Mouse (Mus musculus) stomach, postnatal 0 days (tissue): ENCODE measurements around the gene Tsen54. TPM values are rescaled to one million over a fixed set of nuclear protein-coding genes. Genes with fewer than 3 reads are reported as not detected.
A peak's percentile ranks its signal among the peaks of the same experiment; 100 is the strongest.

Experiments used
- ATAC-seq: fragments of 200-750 bp; cut with Nextera tagmentation; 2 replicates; pipeline ENCODE4 v1.8.0; 2017; ENCODE audit not compliant: low FRiP score, low TSS enrichment
- DNase-seq: peaks from one replicate; pipeline ENCODE4 v3.0.0-alpha.2; 2016; ENCODE audit warnings: low spot score
- H3K27ac ChIP-seq: fragments of 300-500 bp; sonication (generic); replicated peaks from 2 replicates; pipeline ENCODE4 v1.5.1; 2014; ENCODE audit warnings: mild to moderate bottlenecking, control low read depth
- H3K27me3 ChIP-seq: fragments of 300-500 bp; sonication (generic); 2 replicates; pipeline ENCODE4 v1.6.1; 2014; ENCODE audit warnings: low read length; ENCODE audit not compliant: control insufficient read depth, insufficient read depth
- H3K36me3 ChIP-seq: fragments of 300-500 bp; sonication (generic); 2 replicates; pipeline ENCODE4 v1.6.1; 2014; ENCODE audit warnings: low read length, mixed read lengths; ENCODE audit not compliant: control insufficient read depth, insufficient read depth
- H3K4me1 ChIP-seq: fragments of 300-500 bp; sonication (generic); replicated peaks from 2 replicates; pipeline ENCODE4 v1.6.1; 2014; ENCODE audit warnings: antibody characterized with exemption; ENCODE audit not compliant: control insufficient read depth, insufficient read depth
- H3K4me2 ChIP-seq: fragments of 300-500 bp; sonication (generic); replicated peaks from 2 replicates; pipeline ENCODE4 v1.6.1; 2014; ENCODE audit warnings: low read depth, mild to moderate bottlenecking, control low read depth, moderate library complexity
- H3K4me3 ChIP-seq: fragments of 300-500 bp; sonication (generic); 2 replicates; pipeline ENCODE4 v1.5.1; 2014; ENCODE audit warnings: low read depth, low read length, control low read depth
- H3K9ac ChIP-seq: fragments of 300-500 bp; sonication (generic); 2 replicates; pipeline ENCODE4 v1.6.1; 2014; ENCODE audit warnings: mild to moderate bottlenecking, low read length, control low read depth, mixed read lengths
- H3K9me3 ChIP-seq: fragments of 300-500 bp; sonication (generic); 2 replicates; pipeline ENCODE4 v1.6.1; 2016; ENCODE audit warnings: low read length; ENCODE audit not compliant: control insufficient read depth
- CTCF ChIP-seq: IDR thresholded peaks from 2 replicates; pipeline ENCODE4 v1.5.1; 2016; ENCODE audit warnings: antibody characterized with exemption, low read depth, mild to moderate bottlenecking, moderate library complexity
- EP300 ChIP-seq: optimal IDR thresholded peaks from 2 replicates; pipeline ENCODE3; 2016; ENCODE audit warnings: antibody characterized with exemption
- WGBS: fragments of 180-500 bp; shearing (Covaris S2); extraction: QIAGEN DNeasy Blood & Tissue Kit; methylation state at CpG from one replicate; pipeline ENCODE4 v1.1.7; 2014; 5-methylcytosine and 5-hydroxymethylcytosine counted together
- polyA plus RNA-seq: library from polyadenylated mRNA; unstranded; fragments of >200 nt; fragmentation: Nextera tagmentation; extraction: Ambion mirVana; gene quantifications from 2 replicates; pipeline ENCODE4 v1.2.1, GENCODE M21; 2015

Gene Tsen54
- 18.8 and 20.1 TPM in 2 replicates for polyA plus RNA-seq

DNA sequence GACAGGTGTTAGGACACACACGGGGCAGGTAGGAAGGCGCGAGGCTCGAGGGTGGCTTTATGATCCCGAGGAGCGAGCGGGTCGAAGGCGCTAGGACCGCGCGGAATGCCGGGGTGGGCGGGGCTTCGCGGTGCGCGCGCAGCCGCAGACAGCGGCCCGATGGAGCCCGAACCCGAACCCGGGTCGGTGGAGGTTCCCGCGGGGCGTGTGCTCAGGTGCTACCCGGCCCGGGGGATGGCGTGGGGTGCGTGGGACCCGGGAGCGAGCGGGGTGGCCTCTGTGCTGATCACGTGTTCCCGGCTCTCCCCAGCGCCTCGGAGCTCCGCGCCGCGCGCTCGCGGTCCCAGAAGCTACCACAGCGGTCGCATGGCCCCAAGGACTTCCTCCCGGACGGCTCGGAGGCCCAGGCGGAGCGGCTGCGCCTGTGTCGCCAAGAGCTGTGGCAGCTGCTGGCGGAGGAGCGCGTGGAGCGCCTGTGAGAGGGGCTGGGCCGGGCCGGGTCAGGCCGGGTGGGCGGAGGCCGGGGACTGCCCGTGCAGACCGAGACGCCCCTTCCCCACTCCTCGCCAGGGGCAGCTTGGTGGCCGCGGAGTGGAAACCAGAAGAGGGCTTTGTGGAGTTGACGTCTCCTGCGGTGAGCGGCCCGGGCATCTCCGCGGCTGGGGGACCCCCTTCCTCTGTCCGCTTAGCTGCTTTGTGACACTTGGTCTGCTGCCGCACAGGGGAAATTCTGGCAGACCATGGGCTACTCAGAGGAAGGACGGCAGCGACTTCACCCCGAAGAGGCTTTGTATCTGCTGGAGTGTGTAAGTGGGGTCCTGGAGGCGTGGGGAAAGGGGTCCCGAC lies at the start of gene Tsen54:
TSS of gene Tsen54 (plus strand) at position 120 of the 846 bp plus-strand sequence.
- TF ChIP-seq CTCF (no peak), EP300 (no peak)
- peak; percentile 50 for ATAC-seq
- Histone ChIP-seq H3K4me3 (peak within 1 kb of the TSS; percentile 82), H3K27ac (peak within 1 kb of the TSS; percentile 84), H3K4me1 (peaks cover 12% of the 10 kb centered on the region), H3K4me2 (peak within 1 kb of the TSS; percentile 99), H3K9ac (peak within 1 kb of the TSS; percentile 83), H3K9me3 (no peaks in the 10 kb centered on the region), H3K27me3 (no peaks in the 10 kb centered on the region), H3K36me3 (no peaks in the 10 kb centered on the region; the same call in none of the 2 replicates)
- under 1% methylated on average over 55 of the region's 84 CpGs for WGBS
- DNase-seq = peak; percentile 89

- TF ChIP-seq CTCF (peak; percentile 58), EP300 (peak; percentile 98)
- H3K27me3 ChIP-seq = no peaks in the 10 kb centered on the region
- DNase-seq (peak; percentile 96), ATAC-seq (peak; percentile 96)
- under 1% methylated on average over 32 of the region's 32 CpGs for WGBS
- H3K9me3 ChIP-seq = no peaks in the 10 kb centered on the region
- H3K27ac ChIP-seq = peak within 1 kb of the TSS; percentile 93
- peak within 1 kb of the TSS; percentile 84 for H3K4me3 ChIP-seq
- no peaks in the 10 kb centered on the region for H3K36me3 ChIP-seq
- H3K4me1 ChIP-seq = 0 out of 2 replicates have a peak, but pooled peaks cover 3% of the 10 kb centered on the region
- H3K4me2 ChIP-seq = peak within 1 kb of the TSS; percentile 79
- H3K9ac ChIP-seq = peak within 1 kb of the TSS; percentile 92
These were observed 49.4 kb upstream of the Tsen54 start, which contains the start of gene Tmem94 for GRCm38 (mm10) chr11:115765103-115765606. Tmem94 (plus strand) TSS chr11:115765433.

GRCm38 (mm10) chr11:115765607-115766141 lies 48.9 kb upstream of the Tsen54 start:
- Histone ChIP-seq H3K36me3 (no peaks in the 10 kb centered on the region), H3K4me2 (peak overlapping the region; percentile 79), H3K4me3 (peak overlapping the region; percentile 84), H3K9me3 (no peaks in the 10 kb centered on the region), H3K9ac (peak overlapping the region; percentile 92), H3K27me3 (no peaks in the 10 kb centered on the region), H3K27ac (peak overlapping the region; percentile 93), H3K4me1 (0 out of 2 replicates have a peak, but pooled peaks cover 3% of the 10 kb centered on the region)
- DNase-seq (peak; percentile 60), ATAC-seq (peak; percentile 82)
- TF ChIP-seq EP300 (no peak), CTCF (no peak; the same call in 1 of the 2 replicates)
- under 1% methylated on average over 34 of the region's 34 CpGs for WGBS

DNA sequence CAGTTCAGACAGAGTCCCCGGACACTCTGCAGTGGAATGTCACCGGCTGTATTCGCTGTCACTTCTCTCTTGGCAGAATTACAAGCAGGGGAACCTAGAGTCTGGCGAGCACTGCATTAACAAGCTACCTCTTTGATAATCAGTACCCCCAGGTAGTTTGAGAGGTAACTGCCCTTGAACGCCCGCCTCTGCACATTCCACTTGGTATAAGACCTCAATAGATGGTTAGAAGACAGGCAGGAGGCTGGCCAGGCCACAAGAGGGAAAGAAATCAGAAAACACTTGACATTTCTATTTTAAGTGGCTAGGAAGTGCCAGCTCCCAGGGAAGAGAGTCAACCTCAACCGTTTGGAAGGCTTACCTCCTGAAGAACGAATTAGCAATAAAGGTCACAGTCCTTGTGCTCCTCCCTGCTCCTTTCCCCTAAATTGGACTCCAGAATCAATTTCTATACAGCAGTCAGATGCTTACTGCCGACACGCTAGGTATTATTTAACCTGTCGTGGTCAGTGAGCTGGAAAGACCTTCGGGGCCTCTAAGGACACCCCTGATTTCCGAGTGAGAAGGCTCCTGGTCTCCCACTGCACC lies 48.1 kb upstream of the Tsen54 start:
- 0 out of 2 replicates have a peak, but pooled peaks cover 3% of the 10 kb centered on the region for H3K4me1 ChIP-seq
- no peak for DNase-seq
- no peaks in the 10 kb centered on the region for H3K9me3 ChIP-seq
- ATAC-seq = no peak
- no peak for TF ChIP-seq EP300
- TF ChIP-seq CTCF = 0 out of 2 replicates have a peak, but pooled peaks have one; percentile 8
- no peaks in the 10 kb centered on the region for H3K36me3 ChIP-seq
- H3K4me2 ChIP-seq = peak overlapping the region; percentile 79
- H3K27ac ChIP-seq = peak overlapping the region; percentile 93
- WGBS = 37% methylated on average over 13 of the region's 13 CpGs
- peak overlapping the region; percentile 92 for H3K9ac ChIP-seq
- H3K27me3 ChIP-seq = no peaks in the 10 kb centered on the region
- H3K4me3 ChIP-seq = peak overlapping the region; percentile 84

DNA sequence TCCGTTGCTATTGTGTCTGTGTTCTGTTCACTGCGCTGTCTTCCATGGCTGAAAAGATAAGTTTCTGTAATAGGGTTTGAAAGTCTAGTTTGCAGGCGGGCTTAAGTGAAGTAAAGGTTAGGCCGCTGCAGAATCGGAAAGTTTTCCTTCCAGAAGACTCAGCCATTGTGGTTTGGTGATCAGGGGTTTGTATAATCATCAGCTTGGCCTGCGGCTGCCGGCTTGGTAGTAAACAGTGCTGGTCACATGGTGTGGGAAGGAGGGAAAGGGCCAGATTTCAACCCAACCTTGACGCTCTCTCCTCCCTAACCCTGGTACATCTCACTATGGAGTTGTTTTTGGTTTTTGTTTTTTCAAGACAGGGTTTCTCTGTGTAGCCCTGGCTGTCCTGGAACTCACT lies 47.5 kb upstream of the Tsen54 start:
- WGBS = 72% methylated on average over 8 of the region's 8 CpGs

More for the DNA sequence above, 47.5 kb upstream of the Tsen54 start:
- peak overlapping the region; percentile 79 for H3K4me2 ChIP-seq
- H3K27me3 ChIP-seq = no peaks in the 10 kb centered on the region
- no peaks in the 10 kb centered on the region for H3K36me3 ChIP-seq
- ATAC-seq (no peak), DNase-seq (no peak)
- H3K9ac ChIP-seq = no peak overlapping the region
- no peak overlapping the region for H3K4me3 ChIP-seq
- H3K27ac ChIP-seq = no peak overlapping the region; the same call in 1 of the 2 replicates
- TF ChIP-seq CTCF = no peak
- no peak for TF ChIP-seq EP300
- no peaks in the 10 kb centered on the region for H3K9me3 ChIP-seq
- 0 out of 2 replicates have a peak, but pooled peaks cover 3% of the 10 kb centered on the region for H3K4me1 ChIP-seq
